Mouse (Mus musculus) cortical plate, adult 2 months (tissue): ENCODE data around the gene Ak4.

Experiments used
- CTCF ChIP-seq: fragments of 200-500 bp; IDR thresholded peaks from 2 replicates; pipeline ENCODE4 v1.5.1; 2011; ENCODE audit warnings: mild to moderate bottlenecking, control low read depth, low read length; ENCODE audit not compliant: insufficient read depth; ENCODE audit errors: extremely low read depth
- POLR2A ChIP-seq: fragments of 200-500 bp; IDR thresholded peaks from 2 replicates; pipeline ENCODE4 v1.6.1; 2011; ENCODE audit warnings: mild to moderate bottlenecking, low read length, control low read depth; ENCODE audit not compliant: insufficient read depth; ENCODE audit errors: extremely low read depth

DNA sequence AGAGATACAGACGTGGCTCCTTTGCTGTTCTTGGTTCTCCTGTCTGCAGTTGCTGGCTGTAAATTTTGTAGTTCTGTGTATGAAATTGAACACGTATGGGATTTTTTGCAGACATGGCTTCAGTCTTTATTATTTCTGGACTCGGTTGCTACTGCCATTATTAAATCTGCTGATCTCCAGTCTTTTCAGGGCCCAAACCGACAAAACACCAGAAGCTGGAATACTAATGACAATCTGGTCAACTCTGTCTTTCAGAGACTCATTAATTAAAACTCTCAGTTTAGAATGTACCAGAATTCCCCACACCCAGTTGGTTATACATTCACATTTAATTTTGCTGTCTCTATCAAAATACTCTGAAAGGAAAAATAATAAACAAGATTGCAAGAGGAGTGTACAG, 42.2 kb upstream of the Ak4 start:
- no peak for TF ChIP-seq POLR2A
- TF ChIP-seq CTCF: no peak
